Mouse (Mus musculus) CD4-positive helper T cell, adult 2 months (primary cell): ENCODE measurements around the gene Cdk1.
"Not testable (repeated sequence)": the region's sequence is repeated elsewhere in the genome, so short reads cannot be mapped to it uniquely, and the experiment has no call there.

Experiments
- DNase-seq: peaks from one replicate; pipeline ENCODE4 v3.0.0-alpha.2; 2012; ENCODE audit warnings: low read depth, missing footprints, low spot score

Gene Cdk1

GRCm38 (mm10) chr10:69352212-69353085 lies at the start of gene Cdk1:
Gene Cdk1 (minus strand): TSS chr10:69352938.
- peak; percentile 91 for DNase-seq

GRCm38 (mm10) chr10:69399814-69400385 lies 47.2 kb upstream of the Cdk1 start:
- no peak for DNase-seq

GRCm38 (mm10) chr10:69398763-69399590 lies 46.2 kb upstream of the Cdk1 start, which contains the start of gene Ank3:
Gene Ank3 (plus strand): TSS chr10:69398773.
- DNase-seq = no peak

- DNase-seq = no peak
Measured at GRCm38 (mm10) chr10:69398197-69398762, 45.5 kb upstream of the Cdk1 start.

- DNase-seq = no peak
Measured at GRCm38 (mm10) chr10:69389511-69389910, 36.8 kb upstream of the Cdk1 start.

- DNase-seq = no peak
Measured at GRCm38 (mm10) chr10:69386767-69387166, 34.0 kb upstream of the Cdk1 start.

GRCm38 (mm10) chr10:69385136-69385535 lies 32.4 kb upstream of the Cdk1 start:
- no peak for DNase-seq

GRCm38 (mm10) chr10:69384640-69385039 lies 31.9 kb upstream of the Cdk1 start:
- DNase-seq = no peak

- DNase-seq = no peak
Measured at GRCm38 (mm10) chr10:69383186-69383585, 30.4 kb upstream of the Cdk1 start.

GRCm38 (mm10) chr10:69375154-69375553 lies 22.4 kb upstream of the Cdk1 start:
- DNase-seq = no peak

GRCm38 (mm10) chr10:69373796-69374550 lies 21.2 kb upstream of the Cdk1 start:
- no peak for DNase-seq

GRCm38 (mm10) chr10:69372061-69372460 lies 19.3 kb upstream of the Cdk1 start:
- DNase-seq = no peak

- DNase-seq = no peak
Measured at GRCm38 (mm10) chr10:69371441-69371840, 18.7 kb upstream of the Cdk1 start.

GRCm38 (mm10) chr10:69369321-69369720 lies 16.6 kb upstream of the Cdk1 start:
- no peak for DNase-seq

GRCm38 (mm10) chr10:69366877-69367387 lies 14.2 kb upstream of the Cdk1 start:
- DNase-seq = peak; percentile 23

- no peak for DNase-seq
Measured at GRCm38 (mm10) chr10:69366208-69366607, 13.5 kb upstream of the Cdk1 start.

GRCm38 (mm10) chr10:69359666-69360065 lies 6.9 kb upstream of the Cdk1 start:
- no peak for DNase-seq

GRCm38 (mm10) chr10:69353086-69353479 lies 345 bp upstream of the Cdk1 start:
- not testable (repeated sequence) for DNase-seq

GRCm38 (mm10) chr10:69351842-69352211 lies 911 bp downstream of the Cdk1 start:
- no peak for DNase-seq

- no peak for DNase-seq
Measured at GRCm38 (mm10) chr10:69351071-69351841, 1.5 kb downstream of the Cdk1 start.
